Mouse (Mus musculus): ENCODE measurements around the gene Kars. TPM values are rescaled to one million over a fixed set of nuclear protein-coding genes. Genes with fewer than 3 reads are reported as not detected.

The Kars gene
- polyA plus RNA-seq, 1 experiment from 2014 or later: 226 TPM

- H3K36me3 ChIP-seq (ENCODE audit: control insufficient read depth, insufficient read depth, low read length): peaks cover 32% of the 10 kb centered on the region
- H3K27me3 ChIP-seq (replicated peaks; ENCODE audit: control insufficient read depth, insufficient read depth, low read length): no peaks in the 10 kb centered on the region
- no peaks in the 10 kb centered on the region for H3K4me1 ChIP-seq (replicated peaks; ENCODE audit: control insufficient read depth, insufficient read depth, low read length)
- no peak overlapping the region for H3K4me3 ChIP-seq (ENCODE audit: low read depth, low read length)
- ATAC-seq (replicated peaks; ENCODE audit: low FRiP score, low TSS enrichment, low read depth): no peak
- H3K9me3 ChIP-seq (ENCODE audit: control insufficient read depth, low read length): 0 out of 2 replicates have a peak, but pooled peaks cover 3% of the 10 kb centered on the region
- H3K27ac ChIP-seq (ENCODE audit: low read depth): no peak overlapping the region
- DNase-seq (ENCODE audit: low spot score): no peak
- 95% methylated on average over 12 of the region's 12 CpGs for WGBS
- no peak overlapping the region for H3K9ac ChIP-seq (ENCODE audit: low read length)
- H3K4me2 ChIP-seq (ENCODE audit: low read length): no peak overlapping the region
These were observed 37.0 kb downstream of the Kars start for GRCm38 (mm10) chr8:111974138-111974537.

DNA sequence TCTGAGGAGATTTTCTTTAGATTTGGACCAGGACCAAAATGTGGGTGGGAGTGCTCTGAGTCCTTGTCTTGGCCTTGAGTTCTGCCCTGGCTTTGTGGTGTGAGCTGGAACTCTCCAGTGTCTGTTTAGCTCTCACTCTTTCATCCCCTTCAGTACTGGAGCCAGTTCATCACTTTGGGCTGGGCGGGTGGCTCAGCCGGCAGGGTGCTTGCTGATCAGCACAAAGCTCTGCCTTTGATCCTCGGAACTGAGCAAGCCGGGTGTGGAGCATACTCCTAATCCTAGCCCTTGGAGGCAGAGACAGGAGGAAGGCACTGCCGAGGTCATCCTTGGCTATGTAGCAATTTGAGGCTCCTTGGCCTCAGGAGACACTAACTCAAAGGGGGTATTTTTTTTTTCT lies 42.1 kb downstream of the Kars start:
- Histone ChIP-seq H3K27me3 (replicated peaks; ENCODE audit: control insufficient read depth, insufficient read depth, low read length) (no peaks in the 10 kb centered on the region), H3K9me3 (ENCODE audit: control insufficient read depth, low read length) (no peaks in the 10 kb centered on the region), H3K4me2 (ENCODE audit: low read length) (no peak overlapping the region), H3K9ac (ENCODE audit: low read length) (no peak overlapping the region), H3K4me1 (replicated peaks; ENCODE audit: control insufficient read depth, insufficient read depth, low read length) (no peaks in the 10 kb centered on the region), H3K36me3 (ENCODE audit: control insufficient read depth, insufficient read depth, low read length) (peaks cover 12% of the 10 kb centered on the region; the same call in 1 of the 2 replicates), H3K4me3 (ENCODE audit: low read depth, low read length) (no peak overlapping the region), H3K27ac (ENCODE audit: low read depth) (no peak overlapping the region)
- ATAC-seq (replicated peaks; ENCODE audit: low FRiP score, low TSS enrichment, low read depth) (no peak), DNase-seq (ENCODE audit: low spot score) (no peak)
- 54% methylated on average over 5 of the region's 5 CpGs for WGBS

- H3K9me3 ChIP-seq (ENCODE audit: control insufficient read depth, low read length): no peaks in the 10 kb centered on the region
- no peak overlapping the region for H3K4me3 ChIP-seq (ENCODE audit: low read depth, low read length)
- DNase-seq (ENCODE audit: low spot score) (no peak), ATAC-seq (replicated peaks; ENCODE audit: low FRiP score, low TSS enrichment, low read depth) (no peak)
- H3K4me1 ChIP-seq (replicated peaks; ENCODE audit: control insufficient read depth, insufficient read depth, low read length): no peaks in the 10 kb centered on the region
- 85% methylated on average over 10 of the region's 10 CpGs for WGBS
- H3K9ac ChIP-seq (ENCODE audit: low read length): no peak overlapping the region
- H3K27ac ChIP-seq (ENCODE audit: low read depth): no peak overlapping the region
- H3K4me2 ChIP-seq (ENCODE audit: low read length): no peak overlapping the region
- H3K36me3 ChIP-seq (ENCODE audit: control insufficient read depth, insufficient read depth, low read length): peaks cover 12% of the 10 kb centered on the region; the same call in 1 of the 2 replicates
- H3K27me3 ChIP-seq (replicated peaks; ENCODE audit: control insufficient read depth, insufficient read depth, low read length): no peaks in the 10 kb centered on the region
These were observed 42.6 kb downstream of the Kars start for GRCm38 (mm10) chr8:111968541-111968940.

- Histone ChIP-seq H3K9me3 (ENCODE audit: control insufficient read depth, low read length) (no peaks in the 10 kb centered on the region), H3K36me3 (ENCODE audit: control insufficient read depth, insufficient read depth, low read length) (peaks cover 12% of the 10 kb centered on the region; the same call in 1 of the 2 replicates), H3K27me3 (replicated peaks; ENCODE audit: control insufficient read depth, insufficient read depth, low read length) (no peaks in the 10 kb centered on the region), H3K4me2 (ENCODE audit: low read length) (no peak overlapping the region), H3K27ac (ENCODE audit: low read depth) (no peak overlapping the region), H3K4me1 (replicated peaks; ENCODE audit: control insufficient read depth, insufficient read depth, low read length) (no peaks in the 10 kb centered on the region), H3K4me3 (ENCODE audit: low read depth, low read length) (no peak overlapping the region), H3K9ac (ENCODE audit: low read length) (no peak overlapping the region)
- 91% methylated on average over 5 of the region's 5 CpGs for WGBS
- ATAC-seq (replicated peaks; ENCODE audit: low FRiP score, low TSS enrichment, low read depth) (no peak), DNase-seq (ENCODE audit: low spot score) (no peak)
These were observed 43.8 kb downstream of the Kars start for GRCm38 (mm10) chr8:111967246-111967870.

DNA sequence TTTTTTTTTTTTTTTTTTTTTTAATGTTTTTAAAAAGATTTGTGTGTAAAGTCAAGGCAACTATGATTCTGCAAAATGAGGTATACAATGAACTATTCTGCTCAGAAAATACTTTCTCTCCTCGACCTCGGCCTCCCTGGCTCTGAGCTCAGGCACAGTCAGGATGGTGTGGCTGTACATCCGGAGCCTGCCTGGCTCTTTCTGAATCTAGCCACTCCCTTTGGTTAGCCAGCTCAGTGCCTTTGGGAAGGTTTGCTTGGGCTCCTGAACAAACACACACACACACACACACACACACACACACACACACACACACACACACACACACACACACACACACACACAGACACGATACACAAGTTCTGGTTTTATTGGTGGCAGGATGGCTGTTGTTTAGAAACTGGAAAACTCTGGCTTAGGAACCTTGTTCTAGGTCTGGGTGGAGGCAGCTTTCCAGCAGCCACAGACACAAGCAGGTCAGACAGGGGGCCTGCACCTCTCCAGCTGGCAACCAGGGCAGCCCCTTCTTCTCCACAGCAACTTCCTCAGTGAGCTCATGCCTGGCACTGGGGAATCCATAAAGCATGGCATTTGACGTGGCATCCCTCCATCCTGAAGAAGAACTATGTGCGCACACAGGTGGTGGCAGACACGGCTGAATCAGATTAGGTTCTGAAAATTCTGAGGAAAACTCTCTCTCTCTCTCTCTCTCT lies 46.1 kb downstream of the Kars start:
- Histone ChIP-seq H3K27me3 (replicated peaks; ENCODE audit: control insufficient read depth, insufficient read depth, low read length) (no peaks in the 10 kb centered on the region), H3K36me3 (ENCODE audit: control insufficient read depth, insufficient read depth, low read length) (peaks cover 15% of the 10 kb centered on the region; the same call in 1 of the 2 replicates), H3K9me3 (ENCODE audit: control insufficient read depth, low read length) (no peaks in the 10 kb centered on the region), H3K9ac (ENCODE audit: low read length) (no peak overlapping the region), H3K4me2 (ENCODE audit: low read length) (no peak overlapping the region), H3K4me1 (replicated peaks; ENCODE audit: control insufficient read depth, insufficient read depth, low read length) (no peaks in the 10 kb centered on the region), H3K4me3 (ENCODE audit: low read depth, low read length) (no peak overlapping the region), H3K27ac (ENCODE audit: low read depth) (no peak overlapping the region)
- 65% methylated on average over 7 of the region's 7 CpGs for WGBS
- ATAC-seq (replicated peaks; ENCODE audit: low FRiP score, low TSS enrichment, low read depth) (no peak), DNase-seq (ENCODE audit: low spot score) (no peak)

GRCm38 (mm10) chr8:111964351-111964750 lies 46.8 kb downstream of the Kars start:
- Histone ChIP-seq H3K4me3 (ENCODE audit: low read depth, low read length) (no peak overlapping the region), H3K4me1 (replicated peaks; ENCODE audit: control insufficient read depth, insufficient read depth, low read length) (no peaks in the 10 kb centered on the region), H3K27me3 (replicated peaks; ENCODE audit: control insufficient read depth, insufficient read depth, low read length) (no peaks in the 10 kb centered on the region), H3K27ac (ENCODE audit: low read depth) (no peak overlapping the region), H3K9ac (ENCODE audit: low read length) (no peak overlapping the region), H3K9me3 (ENCODE audit: control insufficient read depth, low read length) (no peaks in the 10 kb centered on the region), H3K4me2 (ENCODE audit: low read length) (no peak overlapping the region), H3K36me3 (ENCODE audit: control insufficient read depth, insufficient read depth, low read length) (peaks cover 17% of the 10 kb centered on the region; the same call in 1 of the 2 replicates)
- ATAC-seq (replicated peaks; ENCODE audit: low FRiP score, low TSS enrichment, low read depth) (no peak), DNase-seq (ENCODE audit: low spot score) (no peak)
- 59% methylated on average over 5 of the region's 5 CpGs for WGBS

DNA sequence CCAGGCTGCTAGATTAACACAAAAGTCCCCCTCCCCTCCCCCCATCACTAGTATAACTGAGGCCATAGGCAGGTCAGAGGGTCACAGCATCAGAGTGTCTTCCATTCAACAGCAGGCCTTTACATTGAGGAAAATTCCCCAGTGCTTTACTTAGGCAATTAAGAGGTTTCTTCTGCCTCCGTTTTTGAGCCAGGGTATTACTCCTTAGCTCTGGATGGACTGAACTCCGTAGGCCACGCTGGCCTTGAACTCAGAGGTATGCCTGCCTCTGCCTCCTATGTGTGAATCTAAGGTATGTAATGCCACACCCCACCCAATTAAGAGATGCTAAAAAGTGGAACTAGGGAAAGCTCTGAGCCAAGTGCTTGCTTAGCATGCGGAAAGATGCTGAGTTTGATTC lies 47.6 kb downstream of the Kars start:
- H3K27ac ChIP-seq (ENCODE audit: low read depth): no peak overlapping the region
- DNase-seq (ENCODE audit: low spot score): no peak
- no peak for ATAC-seq (replicated peaks; ENCODE audit: low FRiP score, low TSS enrichment, low read depth)
- H3K4me2 ChIP-seq (ENCODE audit: low read length): no peak overlapping the region
- WGBS: 84% methylated on average over 4 of the region's 4 CpGs
- no peak overlapping the region for H3K9ac ChIP-seq (ENCODE audit: low read length)
- no peaks in the 10 kb centered on the region for H3K4me1 ChIP-seq (replicated peaks; ENCODE audit: control insufficient read depth, insufficient read depth, low read length)
- no peaks in the 10 kb centered on the region for H3K27me3 ChIP-seq (replicated peaks; ENCODE audit: control insufficient read depth, insufficient read depth, low read length)
- H3K9me3 ChIP-seq (ENCODE audit: control insufficient read depth, low read length): no peaks in the 10 kb centered on the region
- H3K4me3 ChIP-seq (ENCODE audit: low read depth, low read length): no peak overlapping the region
- peaks cover 20% of the 10 kb centered on the region; the same call in 1 of the 2 replicates for H3K36me3 ChIP-seq (ENCODE audit: control insufficient read depth, insufficient read depth, low read length)

DNA sequence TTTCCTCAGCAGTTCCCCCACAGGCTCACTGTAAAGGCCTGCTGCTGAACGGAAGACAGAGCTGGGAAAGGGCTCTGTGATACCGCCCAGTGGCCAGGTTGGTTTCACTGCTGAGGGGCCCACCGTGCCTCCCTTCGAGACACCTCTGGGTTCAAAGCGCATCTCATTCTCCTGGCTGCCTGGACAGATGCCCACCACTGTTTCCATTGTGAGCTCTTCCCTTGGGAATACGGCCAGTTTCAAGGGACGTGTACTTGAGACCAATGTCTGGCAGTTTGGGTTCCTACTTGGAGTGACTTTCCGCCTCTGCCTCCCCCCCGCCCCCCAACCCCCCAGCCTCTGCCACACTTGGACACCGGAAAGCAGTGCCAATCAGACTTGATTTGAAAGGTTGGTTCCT lies 48.0 kb downstream of the Kars start:
- no peak for DNase-seq (ENCODE audit: low spot score)
- ATAC-seq (replicated peaks; ENCODE audit: low FRiP score, low TSS enrichment, low read depth): no peak
- H3K9me3 ChIP-seq (ENCODE audit: control insufficient read depth, low read length): no peaks in the 10 kb centered on the region
- H3K4me3 ChIP-seq (ENCODE audit: low read depth, low read length): no peak overlapping the region
- H3K4me2 ChIP-seq (ENCODE audit: low read length): no peak overlapping the region
- no peaks in the 10 kb centered on the region for H3K4me1 ChIP-seq (replicated peaks; ENCODE audit: control insufficient read depth, insufficient read depth, low read length)
- peaks cover 19% of the 10 kb centered on the region; the same call in 1 of the 2 replicates for H3K36me3 ChIP-seq (ENCODE audit: control insufficient read depth, insufficient read depth, low read length)
- H3K27me3 ChIP-seq (replicated peaks; ENCODE audit: control insufficient read depth, insufficient read depth, low read length): no peaks in the 10 kb centered on the region
- H3K27ac ChIP-seq (ENCODE audit: low read depth): no peak overlapping the region
- 75% methylated on average over 10 of the region's 10 CpGs for WGBS
- no peak overlapping the region for H3K9ac ChIP-seq (ENCODE audit: low read length)
